Mouse (Mus musculus) C2C12 (cell line): ENCODE measurements at regions not wholly inside any gene's neighbourhood (a gene's known extent, or its start where the extent isn't known, plus 50 kb on each side); places are given as distances from the start of the nearest gene placed in this dataset.

Experiments
- H3K27me3 ChIP-seq: one replicate; pipeline ENCODE4 v1.6.1; 2011; ENCODE audit not compliant: control insufficient read depth, insufficient read depth, insufficient read length
- H3K36me3 ChIP-seq: one replicate; pipeline ENCODE4 v1.6.1; 2011; ENCODE audit not compliant: control insufficient read depth, insufficient read depth
- H3K4me3 ChIP-seq: one replicate; pipeline ENCODE4 v1.5.1; 2011; ENCODE audit warnings: mild to moderate bottlenecking, control low read depth; ENCODE audit not compliant: poor library complexity, insufficient read depth, severe bottlenecking
- H3K79me2 ChIP-seq: one replicate; pipeline ENCODE4 v1.6.1; 2011; ENCODE audit not compliant: control insufficient read depth, insufficient read depth
- H3K79me3 ChIP-seq: one replicate; pipeline ENCODE4 v1.6.1; 2011; ENCODE audit warnings: low read depth, control low read depth
- H3ac ChIP-seq: one replicate; pipeline ENCODE3; 2011; ENCODE audit warnings: low read depth; ENCODE audit not compliant: control insufficient read depth, insufficient read length
- CEBPB ChIP-seq: IDR thresholded peaks from one replicate; pipeline ENCODE4 v1.6.1; 2011; ENCODE audit warnings: low read depth, mild to moderate bottlenecking, control low read depth, moderate library complexity
- CTCF ChIP-seq: IDR thresholded peaks from one replicate; pipeline ENCODE4 v1.5.1; 2011; ENCODE audit not compliant: control insufficient read depth, insufficient read depth, insufficient read length
- FOSL1 ChIP-seq: IDR thresholded peaks from one replicate; pipeline ENCODE4 v1.8.0; 2011; ENCODE audit warnings: mild to moderate bottlenecking, low read length; ENCODE audit not compliant: poor library complexity, insufficient read depth, severe bottlenecking
- MAX ChIP-seq: IDR thresholded peaks from one replicate; pipeline ENCODE4 v1.6.1; 2011; ENCODE audit warnings: mild to moderate bottlenecking, control low read depth
- MYOD1 ChIP-seq: IDR thresholded peaks from one replicate; pipeline ENCODE4 v1.6.1; 2011; ENCODE audit warnings: low read depth; ENCODE audit not compliant: control insufficient read depth, insufficient read length
- MYOG ChIP-seq: IDR thresholded peaks from one replicate; pipeline ENCODE4 v1.6.1; 2011; ENCODE audit not compliant: control insufficient read depth, insufficient read length; ENCODE audit errors: extremely low read depth
- USF1 ChIP-seq: IDR thresholded peaks from one replicate; pipeline ENCODE4 v1.6.1; 2011; ENCODE audit warnings: low read depth, mild to moderate bottlenecking, control low read depth, moderate library complexity

DNA sequence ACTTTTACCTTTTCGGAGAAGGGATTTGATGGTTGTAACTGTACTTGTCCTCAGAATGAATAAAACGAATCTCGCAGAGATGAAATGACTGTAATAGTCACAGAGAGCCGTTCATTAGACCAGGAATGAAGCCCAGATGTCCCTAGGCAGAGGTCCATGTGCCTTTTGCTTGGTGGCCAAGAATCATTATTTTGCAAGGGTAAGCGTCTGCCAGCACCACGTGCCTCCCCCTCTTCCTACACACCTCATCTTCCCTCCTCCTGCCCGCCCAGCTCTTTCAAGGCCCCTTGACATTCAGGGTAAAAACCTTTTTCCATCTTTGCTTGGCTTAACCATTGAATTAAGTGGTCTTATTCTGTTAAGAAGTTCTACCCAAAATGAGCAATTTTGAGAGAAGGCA lies 161.1 kb upstream of the Rad23b start:
- no peak overlapping the region for H3ac ChIP-seq

DNA sequence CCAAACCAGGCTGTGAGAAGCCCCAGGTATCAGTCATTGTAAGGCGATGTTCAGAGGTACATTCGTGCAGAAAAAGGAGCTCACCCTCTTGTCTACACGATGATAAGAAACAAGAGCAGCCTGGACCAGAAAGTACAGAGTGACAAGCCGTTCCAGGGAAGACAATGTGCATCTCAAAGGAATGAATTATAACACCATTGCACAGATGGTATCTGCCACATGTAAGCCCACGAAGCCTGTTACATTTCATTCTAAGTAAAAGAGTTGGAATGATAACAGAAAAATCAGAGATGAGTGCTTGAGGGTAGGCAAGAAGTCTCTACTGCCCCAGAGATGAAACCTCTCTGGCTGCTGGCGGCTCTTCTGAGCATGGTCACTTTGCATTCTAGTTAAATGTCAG lies 159.3 kb upstream of the Rad23b start:
- Histone ChIP-seq H3K79me2 (no peaks in the 10 kb centered on the region), H3K36me3 (no peaks in the 10 kb centered on the region), H3ac (no peak overlapping the region), H3K27me3 (no peaks in the 10 kb centered on the region), H3K79me3 (no peaks in the 10 kb centered on the region), H3K4me3 (no peak overlapping the region)
- no peak for TF ChIP-seq MAX
- TF ChIP-seq MYOD1, result no peak
- no peak for TF ChIP-seq MYOG
- TF ChIP-seq CTCF, result no peak
- no peak for TF ChIP-seq USF1
- TF ChIP-seq FOSL1, result no peak
- no peak for TF ChIP-seq CEBPB

More for the DNA sequence above, 161.1 kb upstream of the Rad23b start:
- no peak for TF ChIP-seq MAX
- Histone ChIP-seq H3K27me3 (no peaks in the 10 kb centered on the region), H3K36me3 (no peaks in the 10 kb centered on the region), H3K79me3 (no peaks in the 10 kb centered on the region), H3K79me2 (no peaks in the 10 kb centered on the region), H3K4me3 (no peak overlapping the region)

GRCm38 (mm10) chr4:55194061-55194460 lies 155.8 kb upstream of the Rad23b start:
- H3K79me2 ChIP-seq, result no peaks in the 10 kb centered on the region
- no peak overlapping the region for H3ac ChIP-seq
- no peaks in the 10 kb centered on the region for H3K79me3 ChIP-seq
- no peaks in the 10 kb centered on the region for H3K27me3 ChIP-seq
- TF ChIP-seq MYOD1 (peak; percentile 44), USF1 (no peak), MAX (no peak), FOSL1 (peak; percentile 59)
- no peak overlapping the region for H3K4me3 ChIP-seq
- H3K36me3 ChIP-seq, result no peaks in the 10 kb centered on the region

DNA sequence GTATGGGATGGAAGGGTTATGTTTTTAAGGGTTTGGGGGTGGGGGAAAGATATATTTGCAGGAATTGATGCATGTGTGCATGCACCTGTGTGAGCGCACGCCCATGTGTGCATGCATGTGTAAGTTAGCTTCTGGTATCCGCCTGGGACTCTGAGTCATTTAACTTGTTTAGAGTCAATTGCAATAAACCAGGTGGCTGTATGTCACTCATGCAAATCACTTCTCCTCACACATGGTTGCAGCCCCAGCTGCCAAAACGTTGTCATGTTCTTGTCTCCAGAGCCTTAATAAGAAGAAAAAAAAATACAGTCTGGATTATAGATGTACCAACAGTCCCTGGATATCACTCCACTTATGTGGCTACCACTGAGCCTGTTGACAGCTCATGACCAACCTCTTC lies 155.3 kb upstream of the Rad23b start:
- H3K27me3 ChIP-seq, result no peaks in the 10 kb centered on the region
- H3K36me3 ChIP-seq, result no peaks in the 10 kb centered on the region
- no peak overlapping the region for H3ac ChIP-seq
- H3K4me3 ChIP-seq, result no peak overlapping the region
- no peaks in the 10 kb centered on the region for H3K79me2 ChIP-seq
- no peaks in the 10 kb centered on the region for H3K79me3 ChIP-seq
- TF ChIP-seq MYOD1 (no peak), FOSL1 (no peak), CTCF (no peak), MYOG (no peak)

DNA sequence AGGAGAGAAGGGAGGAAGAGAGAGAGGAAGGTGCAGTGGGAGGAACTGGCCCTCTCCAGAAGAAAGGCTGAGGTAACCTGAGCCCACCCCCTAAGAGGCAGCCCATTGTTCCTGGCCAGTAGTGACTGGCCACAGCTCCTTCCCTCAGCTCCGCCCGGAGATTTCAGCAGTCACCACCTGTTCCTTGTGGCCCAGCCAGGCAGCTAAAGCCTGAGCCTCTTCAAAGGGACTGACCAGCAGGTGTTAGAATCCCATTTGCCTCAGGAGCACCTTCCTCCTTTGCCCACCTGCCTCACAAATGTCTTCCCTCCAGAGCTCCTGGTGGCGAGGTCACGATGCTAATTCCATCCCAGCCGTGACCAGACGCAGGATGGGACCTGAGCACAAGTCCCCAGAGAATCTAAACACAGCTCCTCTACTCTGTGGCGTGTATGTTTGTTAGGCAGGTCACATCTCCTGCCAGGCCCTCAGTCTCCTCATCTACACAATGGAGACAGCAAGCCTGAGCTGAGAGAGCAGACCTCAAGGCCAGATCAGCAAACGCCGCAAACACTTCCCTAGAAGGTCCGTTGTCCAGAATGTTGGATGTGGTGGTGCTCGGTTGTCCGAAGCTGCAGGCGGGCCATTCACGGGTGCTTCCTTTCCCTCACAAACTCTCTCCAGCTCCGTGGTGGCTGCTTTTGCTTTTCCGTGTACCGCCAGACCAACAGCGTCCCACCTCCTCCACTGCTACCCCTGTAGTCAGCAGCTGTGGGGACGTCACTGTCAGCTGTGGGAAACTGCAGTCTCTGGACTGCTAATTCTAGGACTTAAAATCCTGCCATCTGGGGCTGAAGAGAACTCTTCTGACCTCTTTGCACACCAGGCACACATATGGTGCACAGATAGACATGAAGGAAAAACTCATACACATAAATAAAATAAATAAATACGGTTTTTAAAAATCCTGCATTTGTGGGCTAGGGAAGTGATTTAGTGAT lies 145.8 kb upstream of the Rad23b start:
- TF ChIP-seq CTCF (no peak), MYOD1 (no peak), FOSL1 (no peak), USF1 (no peak), MAX (no peak), MYOG (no peak), CEBPB (no peak)
- no peak overlapping the region for H3ac ChIP-seq
- no peaks in the 10 kb centered on the region for H3K79me3 ChIP-seq
- no peaks in the 10 kb centered on the region for H3K79me2 ChIP-seq
- no peaks in the 10 kb centered on the region for H3K27me3 ChIP-seq
- H3K36me3 ChIP-seq, result no peaks in the 10 kb centered on the region
- H3K4me3 ChIP-seq, result no peak overlapping the region

DNA sequence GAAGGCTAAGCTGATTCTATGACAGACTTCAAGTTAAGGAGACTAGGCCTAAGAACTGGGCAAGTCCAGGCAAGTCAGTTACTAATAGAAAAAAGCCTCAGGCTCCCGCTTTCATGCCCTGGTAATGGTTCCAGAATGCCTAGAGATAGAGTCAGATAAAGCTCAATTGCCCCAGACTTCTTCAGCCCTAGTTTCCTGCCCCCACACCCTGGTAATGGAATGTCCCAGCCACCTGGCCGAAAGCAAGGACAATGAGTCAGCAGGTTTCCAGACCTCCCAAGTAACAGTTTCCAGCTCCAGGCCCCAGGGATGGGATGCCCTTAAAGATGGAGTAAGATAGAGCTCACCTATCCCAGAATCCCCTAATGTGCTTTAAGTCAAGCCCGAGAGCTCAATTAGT lies 143.6 kb upstream of the Rad23b start:
- no peaks in the 10 kb centered on the region for H3K36me3 ChIP-seq
- H3K79me3 ChIP-seq, result no peaks in the 10 kb centered on the region
- H3K4me3 ChIP-seq, result no peak overlapping the region
- H3K79me2 ChIP-seq, result no peaks in the 10 kb centered on the region
- no peak overlapping the region for H3ac ChIP-seq
- H3K27me3 ChIP-seq, result no peaks in the 10 kb centered on the region
- TF ChIP-seq MAX (no peak), CTCF (no peak), MYOG (no peak), FOSL1 (no peak), USF1 (no peak), CEBPB (no peak), MYOD1 (no peak)
